Mouse (Mus musculus) heart, embryonic 15.5 days (tissue): ENCODE results near the gene Map3k10. TPM values are rescaled to one million over a fixed set of nuclear protein-coding genes. Genes with fewer than 3 reads are reported as not detected.

Experiments
- ATAC-seq: fragments of 200-750 bp; cut with Nextera tagmentation; replicated peaks from 2 replicates; pipeline ENCODE4 v1.8.0; 2017; ENCODE audit warnings: low read depth, moderate TSS enrichment; ENCODE audit not compliant: insufficient number of reproducible peaks, insufficient read depth, low FRiP score
- H3K27ac ChIP-seq: fragments of 300-500 bp; sonication (generic); 2 replicates; pipeline ENCODE4 v1.5.1; 2015; ENCODE audit warnings: mild to moderate bottlenecking, inconsistent platforms
- H3K27me3 ChIP-seq: fragments of 300-500 bp; sonication (generic); 2 replicates; pipeline ENCODE4 v1.6.1; 2015; ENCODE audit warnings: inconsistent platforms
- H3K36me3 ChIP-seq: fragments of 300-500 bp; sonication (generic); 2 replicates; pipeline ENCODE4 v1.6.1; 2015; ENCODE audit warnings: mild to moderate bottlenecking, inconsistent platforms
- H3K4me1 ChIP-seq: fragments of 300-500 bp; sonication (generic); replicated peaks from 2 replicates; pipeline ENCODE4 v1.6.1; 2015; ENCODE audit warnings: inconsistent platforms
- H3K4me2 ChIP-seq: fragments of 300-500 bp; sonication (generic); 2 replicates; pipeline ENCODE4 v1.6.1; 2015; ENCODE audit warnings: inconsistent platforms, mild to moderate bottlenecking, moderate library complexity
- H3K4me3 ChIP-seq: fragments of 300-500 bp; sonication (generic); 2 replicates; pipeline ENCODE4 v1.5.1; 2015; ENCODE audit warnings: mild to moderate bottlenecking, inconsistent platforms
- H3K9ac ChIP-seq: fragments of 300-500 bp; sonication (generic); 2 replicates; pipeline ENCODE4 v1.6.1; 2015; ENCODE audit warnings: mild to moderate bottlenecking, inconsistent platforms
- H3K9me3 ChIP-seq: fragments of 300-500 bp; sonication (generic); replicated peaks from 2 replicates; pipeline ENCODE4 v1.6.1; 2016; ENCODE audit warnings: inconsistent platforms
- WGBS: fragments of 180-500 bp; shearing (Covaris S2); methylation state at CpG from one replicate; pipeline ENCODE4 v1.1.7; 2015; ENCODE audit warnings: mixed read lengths; 5-methylcytosine and 5-hydroxymethylcytosine counted together
- polyA plus RNA-seq: library from polyadenylated mRNA; unstranded; fragments of >200 nt; fragmentation: Nextera tagmentation; extraction: Ambion mirVana; gene quantifications from 2 replicates; pipeline ENCODE4 v1.2.1, GENCODE M21; 2015

The Map3k10 gene
- polyA plus RNA-seq, 1 experiment from 2014 or later = 3.7 TPM

DNA sequence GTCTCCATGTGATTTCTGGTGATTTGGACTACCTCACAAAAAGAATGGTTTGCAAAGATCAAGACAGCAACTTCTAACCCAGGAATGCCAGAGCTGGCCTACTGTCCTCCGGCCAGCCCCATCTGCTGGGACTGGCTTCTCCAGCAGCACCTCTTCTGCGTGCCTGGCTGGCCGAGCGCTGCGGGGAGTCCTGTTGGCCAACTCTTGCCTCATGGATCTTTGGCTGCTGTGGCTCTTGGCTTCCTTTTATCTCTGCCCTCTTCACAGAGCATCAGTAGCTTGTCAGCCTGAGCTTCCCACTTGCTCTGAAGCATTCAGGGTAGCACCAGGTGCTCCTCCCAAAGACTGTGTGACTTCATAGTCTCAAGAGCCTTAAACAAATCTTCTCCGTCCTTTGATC, 46.2 kb downstream of the Map3k10 start:
- no peak for ATAC-seq
- Histone ChIP-seq H3K9ac (no peak overlapping the region), H3K4me1 (no peaks in the 10 kb centered on the region), H3K27me3 (no peaks in the 10 kb centered on the region), H3K27ac (no peak overlapping the region), H3K4me2 (no peak overlapping the region), H3K9me3 (no peaks in the 10 kb centered on the region), H3K4me3 (no peak overlapping the region), H3K36me3 (peaks cover 76% of the 10 kb centered on the region)
- 89% methylated on average over 6 of the region's 6 CpGs for WGBS

DNA sequence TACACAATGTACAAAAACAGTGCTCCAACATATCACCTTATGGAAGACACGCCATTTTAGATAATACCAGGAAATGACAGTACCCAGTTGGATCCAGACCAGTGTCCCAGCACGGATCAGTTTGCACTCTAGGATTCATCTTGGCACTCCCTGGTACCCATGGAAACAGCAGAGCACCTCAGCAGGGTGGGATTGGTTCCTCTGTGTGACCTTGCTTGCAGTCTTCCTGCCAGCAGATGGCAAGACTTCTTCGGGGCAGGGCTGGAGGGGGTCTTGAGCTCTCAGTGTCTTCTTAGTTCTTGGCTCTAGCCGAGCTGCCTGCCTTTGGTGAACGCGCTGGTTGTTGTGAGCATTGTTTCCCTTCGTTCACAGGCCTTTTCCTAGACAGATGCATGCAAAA, 46.7 kb downstream of the Map3k10 start:
- H3K36me3 ChIP-seq = peaks cover 74% of the 10 kb centered on the region
- 89% methylated on average over 7 of the region's 7 CpGs for WGBS
- ATAC-seq = no peak

DNA sequence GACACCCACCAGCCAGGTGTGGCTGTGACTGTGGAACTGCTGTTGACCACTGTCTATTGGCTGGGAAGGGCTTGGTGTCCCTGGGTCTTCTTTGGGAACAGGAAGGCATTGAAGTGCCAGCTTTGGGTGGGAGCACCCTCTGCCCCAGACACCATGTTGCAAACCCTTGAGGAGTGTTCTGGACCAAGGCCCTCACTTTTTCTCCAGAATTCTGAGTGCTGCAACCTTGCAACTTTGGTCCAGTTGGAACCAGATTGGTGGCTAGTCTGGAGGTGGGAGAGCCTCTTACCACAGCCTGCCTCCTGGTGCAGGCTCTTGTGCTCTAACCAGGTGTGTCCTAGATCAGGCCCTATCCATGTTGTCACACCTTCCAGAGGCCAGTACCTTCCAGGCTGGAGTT, 49.4 kb downstream of the Map3k10 start:
- Histone ChIP-seq H3K4me3 (no peak overlapping the region), H3K36me3 (peaks cover 69% of the 10 kb centered on the region), H3K9ac (no peak overlapping the region), H3K4me1 (no peaks in the 10 kb centered on the region), H3K4me2 (no peak overlapping the region), H3K9me3 (no peaks in the 10 kb centered on the region), H3K27ac (no peak overlapping the region), H3K27me3 (no peaks in the 10 kb centered on the region)
- ATAC-seq = no peak

More for the DNA sequence above, 46.7 kb downstream of the Map3k10 start:
- Histone ChIP-seq H3K4me2 (no peak overlapping the region), H3K9me3 (no peaks in the 10 kb centered on the region), H3K27me3 (no peaks in the 10 kb centered on the region), H3K9ac (no peak overlapping the region), H3K4me3 (no peak overlapping the region), H3K27ac (no peak overlapping the region), H3K4me1 (no peaks in the 10 kb centered on the region)

- Histone ChIP-seq H3K36me3 (peaks cover 70% of the 10 kb centered on the region), H3K9me3 (no peaks in the 10 kb centered on the region), H3K4me2 (no peak overlapping the region), H3K9ac (no peak overlapping the region), H3K4me3 (no peak overlapping the region), H3K27me3 (no peaks in the 10 kb centered on the region), H3K4me1 (no peaks in the 10 kb centered on the region), H3K27ac (no peak overlapping the region)
- WGBS = 83% methylated on average over 1 of the region's 1 CpGs
- no peak for ATAC-seq
These were observed 52.2 kb downstream of the Map3k10 start for GRCm38 (mm10) chr7:27622234-27622633.

GRCm38 (mm10) chr7:27621028-27621427, 53.4 kb downstream of the Map3k10 start:
- Histone ChIP-seq H3K27me3 (no peaks in the 10 kb centered on the region), H3K27ac (no peak overlapping the region), H3K9ac (no peak overlapping the region), H3K4me3 (no peak overlapping the region), H3K36me3 (peaks cover 73% of the 10 kb centered on the region), H3K9me3 (no peaks in the 10 kb centered on the region), H3K4me2 (no peak overlapping the region), H3K4me1 (no peaks in the 10 kb centered on the region)
- 75% methylated on average over 6 of the region's 6 CpGs for WGBS
- no peak for ATAC-seq

- no peak overlapping the region for H3K4me2 ChIP-seq
- H3K9ac ChIP-seq = no peak overlapping the region
- peaks cover 24% of the 10 kb centered on the region for H3K4me1 ChIP-seq
- peaks cover 28% of the 10 kb centered on the region; the same call in 1 of the 2 replicates for H3K36me3 ChIP-seq
- no peak overlapping the region for H3K27ac ChIP-seq
- H3K27me3 ChIP-seq = no peaks in the 10 kb centered on the region
- ATAC-seq = no peak
- 81% methylated on average over 8 of the region's 8 CpGs for WGBS
- no peak overlapping the region for H3K4me3 ChIP-seq
- no peaks in the 10 kb centered on the region for H3K9me3 ChIP-seq
These were observed 60.5 kb downstream of the Map3k10 start for GRCm38 (mm10) chr7:27613751-27614499.

- Histone ChIP-seq H3K9ac (no peak overlapping the region), H3K4me1 (peaks cover 34% of the 10 kb centered on the region), H3K36me3 (peaks cover 22% of the 10 kb centered on the region; the same call in 1 of the 2 replicates), H3K9me3 (no peaks in the 10 kb centered on the region), H3K4me3 (no peak overlapping the region), H3K4me2 (no peak overlapping the region), H3K27me3 (no peaks in the 10 kb centered on the region), H3K27ac (0 out of 2 replicates have a peak overlapping the region, but pooled peaks have one; percentile 16)
- 64% methylated on average over 4 of the region's 4 CpGs for WGBS
- no peak for ATAC-seq
These were observed 61.5 kb downstream of the Map3k10 start for GRCm38 (mm10) chr7:27612940-27613339.

DNA sequence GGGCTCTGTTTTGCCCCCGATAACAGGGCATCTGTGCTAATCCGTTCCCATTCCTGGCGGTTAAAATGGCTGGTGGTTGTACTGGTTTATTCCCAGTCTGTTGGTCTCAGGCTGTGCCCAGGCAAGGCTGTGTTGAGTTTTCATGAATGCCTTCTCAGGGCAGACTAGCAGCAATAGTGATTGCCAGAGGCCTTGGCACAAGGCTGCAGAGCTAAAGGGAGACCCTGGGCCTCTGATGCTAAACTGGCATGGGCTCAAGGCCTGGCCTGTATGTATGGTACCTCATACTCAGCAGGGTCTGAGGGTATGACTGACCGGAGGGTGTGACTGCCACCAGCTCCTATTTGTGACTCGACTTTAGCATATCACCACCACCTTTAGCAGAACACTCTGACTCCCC, 63.5 kb downstream of the Map3k10 start:
- Histone ChIP-seq H3K36me3 (peaks cover 4% of the 10 kb centered on the region; the same call in 1 of the 2 replicates), H3K27me3 (no peaks in the 10 kb centered on the region), H3K27ac (no peak overlapping the region), H3K9me3 (no peaks in the 10 kb centered on the region), H3K4me2 (no peak overlapping the region), H3K4me3 (no peak overlapping the region), H3K4me1 (peaks cover 55% of the 10 kb centered on the region), H3K9ac (no peak overlapping the region)
- ATAC-seq = no peak
- WGBS = 95% methylated on average over 5 of the region's 5 CpGs

DNA sequence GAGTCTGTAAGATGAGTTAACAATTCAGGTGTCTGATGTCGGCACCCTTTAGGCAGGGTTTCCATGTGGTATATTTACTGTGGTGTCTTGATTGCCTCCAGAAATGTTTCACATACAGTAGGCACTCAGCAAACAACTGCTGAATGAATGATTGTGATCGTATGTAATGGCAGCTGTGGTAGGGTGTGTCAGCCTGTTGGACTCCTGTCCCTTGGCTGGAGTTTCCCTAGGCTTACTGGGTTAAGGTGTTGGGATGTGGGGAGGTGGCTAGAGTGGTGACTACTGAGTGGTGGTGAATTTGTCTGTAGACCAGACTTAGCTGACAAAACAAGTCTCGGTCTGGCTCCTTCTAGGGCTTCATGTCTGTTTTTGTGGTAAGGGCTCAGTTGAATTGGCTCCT, 64.0 kb downstream of the Map3k10 start:
- H3K4me1 ChIP-seq = peaks cover 60% of the 10 kb centered on the region
- 93% methylated on average over 3 of the region's 3 CpGs for WGBS
- ATAC-seq = no peak
- H3K36me3 ChIP-seq = peaks cover 4% of the 10 kb centered on the region; the same call in 1 of the 2 replicates
- no peaks in the 10 kb centered on the region for H3K9me3 ChIP-seq
- no peaks in the 10 kb centered on the region for H3K27me3 ChIP-seq
- H3K4me2 ChIP-seq = no peak overlapping the region
- H3K9ac ChIP-seq = no peak overlapping the region
- H3K4me3 ChIP-seq = no peak overlapping the region
- no peak overlapping the region for H3K27ac ChIP-seq

- H3K9ac ChIP-seq = no peak overlapping the region
- H3K27me3 ChIP-seq = no peaks in the 10 kb centered on the region
- peaks cover 67% of the 10 kb centered on the region for H3K4me1 ChIP-seq
- ATAC-seq = no peak
- no peaks in the 10 kb centered on the region for H3K9me3 ChIP-seq
- WGBS = 44% methylated on average over 2 of the region's 2 CpGs
- H3K27ac ChIP-seq = peak overlapping the region; percentile 58
- no peak overlapping the region for H3K4me2 ChIP-seq
- H3K36me3 ChIP-seq = peaks cover 4% of the 10 kb centered on the region; the same call in 1 of the 2 replicates
- no peak overlapping the region for H3K4me3 ChIP-seq
These were observed 64.7 kb downstream of the Map3k10 start for GRCm38 (mm10) chr7:27609688-27610087.

GRCm38 (mm10) chr7:27609285-27609684, 65.1 kb downstream of the Map3k10 start:
- ATAC-seq = 0 out of 2 replicates have a peak, but pooled peaks have one; percentile 7
- H3K36me3 ChIP-seq = peaks cover 4% of the 10 kb centered on the region; the same call in 1 of the 2 replicates
- no peak overlapping the region for H3K4me3 ChIP-seq
- peak overlapping the region; percentile 58 for H3K27ac ChIP-seq
- peaks cover 71% of the 10 kb centered on the region for H3K4me1 ChIP-seq
- H3K9me3 ChIP-seq = no peaks in the 10 kb centered on the region
- no peaks in the 10 kb centered on the region for H3K27me3 ChIP-seq
- no peak overlapping the region for H3K4me2 ChIP-seq
- 37% methylated on average over 4 of the region's 4 CpGs for WGBS
- H3K9ac ChIP-seq = no peak overlapping the region

- Histone ChIP-seq H3K9ac (no peak overlapping the region), H3K4me1 (peaks cover 73% of the 10 kb centered on the region), H3K36me3 (peaks cover 4% of the 10 kb centered on the region; the same call in 1 of the 2 replicates), H3K9me3 (no peaks in the 10 kb centered on the region), H3K27ac (peak overlapping the region; percentile 80), H3K4me2 (peak overlapping the region; percentile 16; the same call in 1 of the 2 replicates), H3K27me3 (no peaks in the 10 kb centered on the region), H3K4me3 (no peak overlapping the region)
- WGBS = 90% methylated on average over 2 of the region's 3 CpGs
- ATAC-seq = no peak
These were observed 66.3 kb downstream of the Map3k10 start for GRCm38 (mm10) chr7:27608130-27608529.
